Mouse (Mus musculus) hindbrain, embryonic 15.5 days (tissue): Measurements from ENCODE around the gene Mesd. TPM values are rescaled to one million over a fixed set of nuclear protein-coding genes. Genes with fewer than 3 reads are reported as not detected.

Experiments
- ATAC-seq: fragments of 200-750 bp; cut with Nextera tagmentation; 2 replicates; pipeline ENCODE4 v1.8.0; 2017; ENCODE audit warnings: low read depth, moderate number of reproducible peaks, moderate TSS enrichment; ENCODE audit not compliant: low FRiP score
- H3K27ac ChIP-seq: fragments of 300-500 bp; sonication (generic); replicated peaks from 2 replicates; pipeline ENCODE4 v1.5.1; 2015; ENCODE audit warnings: mild to moderate bottlenecking, inconsistent platforms
- H3K27me3 ChIP-seq: fragments of 300-500 bp; sonication (generic); 2 replicates; pipeline ENCODE4 v1.6.1; 2015; ENCODE audit warnings: control low read depth, inconsistent platforms
- H3K36me3 ChIP-seq: fragments of 300-500 bp; sonication (generic); 2 replicates; pipeline ENCODE4 v1.6.1; 2015; ENCODE audit warnings: control low read depth, inconsistent platforms
- H3K4me1 ChIP-seq: fragments of 300-500 bp; sonication (generic); replicated peaks from 2 replicates; pipeline ENCODE4 v1.6.1; 2015; ENCODE audit warnings: control low read depth, inconsistent platforms
- H3K4me2 ChIP-seq: fragments of 300-500 bp; sonication (generic); 2 replicates; pipeline ENCODE4 v1.6.1; 2015; ENCODE audit warnings: moderate library complexity, mild to moderate bottlenecking, inconsistent platforms
- H3K4me3 ChIP-seq: fragments of 300-500 bp; sonication (generic); 2 replicates; pipeline ENCODE4 v1.5.1; 2015; ENCODE audit warnings: mild to moderate bottlenecking, inconsistent platforms
- H3K9ac ChIP-seq: fragments of 300-500 bp; sonication (generic); 2 replicates; pipeline ENCODE4 v1.6.1; 2015; ENCODE audit warnings: inconsistent platforms
- H3K9me3 ChIP-seq: fragments of 300-500 bp; sonication (generic); 2 replicates; pipeline ENCODE4 v1.6.1; 2016; ENCODE audit warnings: control low read depth, inconsistent platforms
- WGBS: fragments of 180-500 bp; shearing (Covaris S2); methylation state at CpG from one replicate; pipeline ENCODE4 v1.1.7; 2015; 5-methylcytosine and 5-hydroxymethylcytosine counted together
- polyA plus RNA-seq: library from polyadenylated mRNA; unstranded; fragments of >200 nt; fragmentation: Nextera tagmentation; extraction: Ambion mirVana; gene quantifications from 2 replicates; pipeline ENCODE4 v1.2.1, GENCODE M21; 2015

Gene Mesd
- polyA plus RNA-seq, 1 experiment from 2014 or later = 67.1 TPM

DNA sequence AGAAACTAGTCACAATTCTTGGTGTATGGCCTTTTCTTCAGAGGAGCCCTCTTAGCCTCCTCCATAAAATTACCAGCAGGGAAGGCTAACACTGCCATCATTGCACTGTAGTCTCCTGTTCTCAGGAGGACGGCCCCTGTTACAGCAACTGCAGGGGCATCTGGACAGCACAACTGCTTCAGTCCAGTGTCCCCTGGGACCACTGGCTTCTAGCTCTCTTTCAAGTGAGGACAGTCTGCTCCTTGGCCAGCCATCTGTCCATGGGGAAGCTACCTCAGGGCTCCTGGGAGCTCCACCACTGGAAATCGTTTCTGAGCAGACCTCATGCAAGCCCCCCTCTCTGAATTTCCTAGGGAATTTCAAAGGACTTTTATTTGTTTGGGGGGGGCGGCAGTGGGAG, 16.3 kb downstream of the Mesd start:
- Histone ChIP-seq H3K27ac (no peak overlapping the region), H3K4me2 (no peak overlapping the region), H3K9ac (no peak overlapping the region), H3K36me3 (peaks cover 36% of the 10 kb centered on the region), H3K4me1 (no peaks in the 10 kb centered on the region), H3K4me3 (no peak overlapping the region), H3K9me3 (no peaks in the 10 kb centered on the region), H3K27me3 (no peaks in the 10 kb centered on the region)
- ATAC-seq = no peak
- WGBS = 82% methylated on average over 3 of the region's 3 CpGs

DNA sequence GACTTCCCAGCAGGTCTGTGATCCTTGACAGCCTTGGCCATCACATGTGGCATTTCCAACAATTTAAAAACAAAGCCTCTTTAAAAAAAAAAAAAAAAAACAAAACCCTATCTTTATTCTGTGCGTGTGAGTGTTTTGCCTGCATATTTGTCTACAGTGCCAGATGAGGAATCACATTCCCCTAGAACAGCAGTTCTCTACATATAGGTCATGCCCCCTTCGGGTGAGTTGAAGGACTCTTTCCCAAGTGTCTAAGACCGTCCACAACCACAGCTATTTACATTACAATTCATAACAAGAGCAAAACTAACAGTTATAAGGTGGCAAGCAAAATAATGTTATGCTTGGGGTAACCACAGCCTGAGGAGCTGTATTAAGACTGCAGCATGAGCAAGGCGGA, 17.2 kb downstream of the Mesd start:
- peaks cover 34% of the 10 kb centered on the region for H3K36me3 ChIP-seq
- H3K27ac ChIP-seq = no peak overlapping the region
- 85% methylated on average over 4 of the region's 4 CpGs for WGBS
- H3K9me3 ChIP-seq = no peaks in the 10 kb centered on the region
- H3K9ac ChIP-seq = no peak overlapping the region
- no peaks in the 10 kb centered on the region for H3K4me1 ChIP-seq
- no peak overlapping the region for H3K4me3 ChIP-seq
- H3K4me2 ChIP-seq = no peak overlapping the region
- no peaks in the 10 kb centered on the region for H3K27me3 ChIP-seq
- ATAC-seq = no peak

DNA sequence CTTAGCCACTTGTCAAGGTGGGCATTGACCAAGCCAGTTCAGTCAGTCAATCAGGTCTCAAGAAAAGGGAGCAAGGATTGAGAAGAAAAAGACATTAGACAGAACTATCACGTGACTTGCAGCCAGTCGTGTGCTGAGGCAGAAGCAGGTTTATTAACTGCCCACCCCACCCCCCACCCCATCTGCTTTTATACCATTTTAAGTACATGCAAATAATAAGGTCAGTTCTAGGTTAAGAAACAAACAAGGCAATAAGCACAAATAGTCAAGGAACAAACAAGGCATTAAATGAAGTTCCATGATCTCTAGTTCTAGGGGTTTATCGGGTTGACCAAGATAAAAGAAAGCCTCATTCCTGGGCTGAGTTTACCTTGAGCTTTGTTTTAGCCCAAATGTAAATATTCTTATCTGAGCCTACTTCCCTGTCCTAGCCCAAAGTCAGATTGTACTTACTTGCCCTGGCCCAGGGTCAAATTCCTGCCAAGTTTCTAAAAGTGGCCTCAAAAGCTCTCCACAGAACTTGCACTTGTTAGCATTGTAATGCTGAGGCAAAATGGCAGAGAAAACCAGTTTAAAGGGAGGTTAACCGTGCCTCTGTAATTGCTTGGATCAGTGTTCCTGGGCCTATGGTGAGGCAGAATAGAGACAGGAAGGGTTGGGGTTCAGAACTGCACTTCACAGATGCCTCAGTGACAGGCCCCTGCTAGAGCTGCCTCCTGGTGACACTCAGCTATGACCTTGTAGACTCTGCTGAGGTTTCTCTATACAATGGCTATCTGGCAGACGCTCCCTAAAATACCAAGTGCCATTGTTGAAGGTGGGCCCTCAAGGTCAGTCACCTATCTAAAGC, 18.3 kb downstream of the Mesd start:
- no peak overlapping the region for H3K4me2 ChIP-seq
- H3K27me3 ChIP-seq = no peaks in the 10 kb centered on the region
- H3K9me3 ChIP-seq = no peaks in the 10 kb centered on the region
- H3K27ac ChIP-seq = no peak overlapping the region
- H3K9ac ChIP-seq = no peak overlapping the region
- 77% methylated on average over 5 of the region's 5 CpGs for WGBS
- H3K4me3 ChIP-seq = no peak overlapping the region
- no peaks in the 10 kb centered on the region for H3K4me1 ChIP-seq
- no peak for ATAC-seq
- peaks cover 30% of the 10 kb centered on the region for H3K36me3 ChIP-seq

GRCm38 (mm10) chr7:83904831-83905230, 20.6 kb downstream of the Mesd start:
- Histone ChIP-seq H3K4me2 (no peak overlapping the region), H3K27me3 (no peaks in the 10 kb centered on the region), H3K4me3 (no peak overlapping the region), H3K4me1 (no peaks in the 10 kb centered on the region), H3K36me3 (peaks cover 8% of the 10 kb centered on the region), H3K9ac (no peak overlapping the region), H3K9me3 (no peaks in the 10 kb centered on the region), H3K27ac (no peak overlapping the region)
- WGBS = 90% methylated on average over 3 of the region's 3 CpGs
- no peak for ATAC-seq

- H3K4me2 ChIP-seq = no peak overlapping the region
Observed at GRCm38 (mm10) chr7:83911909-83912308, 27.6 kb downstream of the Mesd start.

DNA sequence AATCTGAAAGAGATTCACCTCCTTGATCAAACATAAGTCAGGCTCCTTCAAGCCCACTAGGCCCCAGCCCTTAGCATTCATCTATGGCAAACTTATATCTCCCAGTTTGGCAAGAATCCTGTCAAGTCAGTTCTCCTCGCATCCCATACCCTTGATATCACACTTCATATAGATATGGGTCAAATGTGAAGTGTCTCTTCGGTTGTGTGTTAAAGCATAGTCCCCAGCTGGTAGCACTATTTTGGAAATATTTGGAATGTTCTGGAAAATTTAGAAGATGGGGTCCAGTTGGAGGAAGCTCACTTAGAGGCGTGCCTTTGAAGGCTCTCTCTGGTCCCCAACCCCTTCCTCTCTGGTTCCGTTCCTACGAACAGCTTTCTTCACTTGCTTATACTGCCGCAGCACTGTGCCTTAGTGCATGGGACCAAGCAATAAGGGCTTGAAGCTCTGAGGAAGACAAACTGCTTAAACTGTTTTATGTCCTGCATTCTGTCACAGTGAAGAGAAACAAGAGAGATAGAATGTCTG, 29.2 kb downstream of the Mesd start:
- no peak overlapping the region for H3K9ac ChIP-seq
- no peaks in the 10 kb centered on the region for H3K36me3 ChIP-seq
- H3K4me1 ChIP-seq = no peaks in the 10 kb centered on the region
- no peak for ATAC-seq
- no peak overlapping the region for H3K4me3 ChIP-seq
- H3K4me2 ChIP-seq = no peak overlapping the region
- no peak overlapping the region for H3K27ac ChIP-seq
- no peaks in the 10 kb centered on the region for H3K27me3 ChIP-seq
- 94% methylated on average over 6 of the region's 6 CpGs for WGBS
- no peaks in the 10 kb centered on the region for H3K9me3 ChIP-seq

More at GRCm38 (mm10) chr7:83911909-83912308, 27.6 kb downstream of the Mesd start:
- no peaks in the 10 kb centered on the region for H3K36me3 ChIP-seq
- no peak overlapping the region for H3K27ac ChIP-seq
- H3K4me1 ChIP-seq = no peaks in the 10 kb centered on the region
- WGBS = 89% methylated on average over 3 of the region's 3 CpGs
- no peaks in the 10 kb centered on the region for H3K9me3 ChIP-seq
- no peak for ATAC-seq
- H3K27me3 ChIP-seq = no peaks in the 10 kb centered on the region
- no peak overlapping the region for H3K4me3 ChIP-seq
- no peak overlapping the region for H3K9ac ChIP-seq

DNA sequence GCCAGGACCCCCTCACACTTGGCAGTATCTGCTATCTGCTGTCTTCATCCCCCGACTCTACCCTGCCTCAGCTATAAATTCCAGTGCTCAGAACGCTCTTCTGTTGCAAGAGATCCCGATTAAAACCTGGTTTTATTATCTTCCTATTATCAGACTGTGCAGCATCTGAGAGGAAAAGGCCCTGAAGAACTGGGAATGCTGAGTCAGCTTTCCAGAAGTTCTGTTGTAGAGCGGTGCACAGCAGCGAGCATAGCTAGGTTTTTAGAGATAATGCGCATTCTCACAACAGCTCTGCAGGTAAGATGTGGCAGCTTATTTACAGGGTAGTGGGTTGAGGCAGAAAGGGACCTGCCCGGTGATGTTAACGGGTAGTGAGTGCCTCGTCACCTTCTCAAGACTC, 29.7 kb downstream of the Mesd start:
- H3K9ac ChIP-seq = no peak overlapping the region
- ATAC-seq = peak; percentile 15; the same call in 1 of the 2 replicates
- H3K9me3 ChIP-seq = no peaks in the 10 kb centered on the region
- H3K27ac ChIP-seq = no peak overlapping the region
- H3K4me1 ChIP-seq = no peaks in the 10 kb centered on the region
- no peaks in the 10 kb centered on the region for H3K36me3 ChIP-seq
- H3K4me3 ChIP-seq = no peak overlapping the region
- H3K4me2 ChIP-seq = no peak overlapping the region
- WGBS = 79% methylated on average over 9 of the region's 9 CpGs
- H3K27me3 ChIP-seq = no peaks in the 10 kb centered on the region

DNA sequence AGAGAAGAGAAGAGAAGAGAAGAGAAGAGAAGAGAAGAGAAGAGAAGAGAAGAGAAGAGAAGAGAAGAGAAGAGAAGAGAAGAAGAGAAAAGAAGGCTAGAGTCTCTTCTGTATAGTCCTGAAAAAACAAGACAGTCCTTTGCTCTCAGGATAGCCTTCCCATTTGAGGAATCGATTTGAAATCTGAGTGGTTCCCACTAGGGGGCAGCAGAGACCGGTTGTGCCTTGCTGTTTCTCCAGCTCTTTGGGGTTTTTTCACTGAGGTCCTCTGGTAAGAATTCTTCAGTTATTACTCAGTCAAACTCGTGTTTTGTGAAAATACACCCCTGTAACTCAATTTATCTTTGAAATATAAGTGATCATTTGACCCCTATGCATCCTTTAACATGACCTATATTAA, 30.3 kb downstream of the Mesd start:
- ATAC-seq = peak; percentile 66; the same call in 1 of the 2 replicates
- no peaks in the 10 kb centered on the region for H3K36me3 ChIP-seq
- no peak overlapping the region for H3K9ac ChIP-seq
- no peaks in the 10 kb centered on the region for H3K27me3 ChIP-seq
- no peak overlapping the region for H3K4me3 ChIP-seq
- no peak overlapping the region for H3K27ac ChIP-seq
- WGBS = 0% methylated on average over 3 of the region's 3 CpGs
- H3K4me2 ChIP-seq = no peak overlapping the region
- no peaks in the 10 kb centered on the region for H3K9me3 ChIP-seq
- H3K4me1 ChIP-seq = no peaks in the 10 kb centered on the region

DNA sequence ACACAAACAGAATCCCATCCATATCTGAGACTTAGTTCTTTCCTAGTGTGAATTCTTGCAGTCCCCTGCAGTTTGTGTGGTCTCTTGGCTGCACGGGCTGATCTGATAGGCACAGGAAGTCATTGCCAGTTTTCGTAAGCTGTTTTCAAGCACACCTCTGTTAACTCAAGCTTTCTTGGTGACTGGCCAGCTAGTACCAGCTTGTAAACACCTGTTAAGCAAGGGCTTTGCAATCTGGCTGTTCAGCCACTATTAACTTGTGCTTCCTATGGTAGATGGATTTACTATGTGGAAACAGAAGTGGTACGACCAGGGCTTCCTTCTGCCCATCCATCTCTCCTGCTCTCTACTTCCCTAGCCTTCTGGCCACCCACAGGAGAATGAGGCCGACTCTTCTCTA, 36.0 kb downstream of the Mesd start:
- no peak overlapping the region for H3K4me3 ChIP-seq
- H3K9me3 ChIP-seq = no peaks in the 10 kb centered on the region
- H3K9ac ChIP-seq = no peak overlapping the region
- H3K36me3 ChIP-seq = no peaks in the 10 kb centered on the region
- 80% methylated on average over 4 of the region's 4 CpGs for WGBS
- ATAC-seq = no peak
- no peaks in the 10 kb centered on the region for H3K4me1 ChIP-seq
- no peak overlapping the region for H3K27ac ChIP-seq
- H3K27me3 ChIP-seq = no peaks in the 10 kb centered on the region
- H3K4me2 ChIP-seq = no peak overlapping the region

GRCm38 (mm10) chr7:83921637-83922036, 37.4 kb downstream of the Mesd start:
- no peak for ATAC-seq
- H3K9ac ChIP-seq = no peak overlapping the region
- H3K4me1 ChIP-seq = no peaks in the 10 kb centered on the region
- no peak overlapping the region for H3K27ac ChIP-seq
- H3K36me3 ChIP-seq = no peaks in the 10 kb centered on the region
- no peaks in the 10 kb centered on the region for H3K9me3 ChIP-seq
- H3K4me2 ChIP-seq = no peak overlapping the region
- H3K4me3 ChIP-seq = no peak overlapping the region
- H3K27me3 ChIP-seq = no peaks in the 10 kb centered on the region
- 56% methylated on average over 3 of the region's 3 CpGs for WGBS

DNA sequence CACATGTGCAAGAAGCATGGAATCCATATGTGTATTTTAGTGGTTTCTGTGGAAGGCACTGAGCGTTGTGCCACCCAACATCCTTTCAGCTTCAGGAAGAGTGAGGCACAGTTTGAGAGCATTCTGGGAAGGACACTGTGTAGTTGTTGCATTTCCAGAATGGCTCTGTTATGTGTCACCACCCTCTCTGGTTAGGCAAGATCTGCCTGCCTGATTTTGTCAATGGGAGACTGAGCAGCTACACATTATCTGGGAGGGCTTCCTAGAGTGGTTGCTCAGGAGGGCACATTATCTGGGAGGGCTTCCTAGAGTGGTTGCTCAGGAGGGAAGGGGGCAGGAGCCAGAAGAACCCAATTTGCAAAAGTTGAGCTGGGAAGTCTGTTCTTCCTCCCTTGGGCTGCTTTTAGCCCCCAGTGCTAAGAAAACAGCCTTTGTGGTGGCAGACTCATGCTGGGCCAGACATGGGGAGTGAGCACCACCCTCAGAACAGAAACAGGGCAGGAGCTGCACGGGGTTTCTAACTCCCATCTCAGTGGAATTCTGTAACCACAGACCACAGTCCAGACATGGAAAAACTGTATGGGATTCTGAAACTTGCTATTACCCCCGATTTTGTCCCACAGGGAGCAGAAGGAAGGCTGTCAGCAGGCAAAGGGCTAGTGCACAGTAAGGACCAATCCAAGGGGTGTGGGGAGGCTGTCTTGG, 54.9 kb downstream of the Mesd start:
- Histone ChIP-seq H3K27ac (no peak overlapping the region), H3K4me1 (no peaks in the 10 kb centered on the region), H3K36me3 (no peaks in the 10 kb centered on the region), H3K27me3 (no peaks in the 10 kb centered on the region), H3K4me3 (no peak overlapping the region), H3K4me2 (no peak overlapping the region), H3K9me3 (no peaks in the 10 kb centered on the region), H3K9ac (no peak overlapping the region)
- no peak for ATAC-seq
- WGBS = 70% methylated on average over 3 of the region's 3 CpGs

- no peak for ATAC-seq
Observed at GRCm38 (mm10) chr7:83940136-83940535, 55.9 kb downstream of the Mesd start.

More at GRCm38 (mm10) chr7:83940136-83940535, 55.9 kb downstream of the Mesd start:
- H3K4me1 ChIP-seq = no peaks in the 10 kb centered on the region
- H3K4me2 ChIP-seq = no peak overlapping the region
- no peaks in the 10 kb centered on the region for H3K36me3 ChIP-seq
- 86% methylated on average over 2 of the region's 2 CpGs for WGBS
- H3K4me3 ChIP-seq = no peak overlapping the region
- no peaks in the 10 kb centered on the region for H3K27me3 ChIP-seq
- H3K9me3 ChIP-seq = no peaks in the 10 kb centered on the region
- H3K27ac ChIP-seq = no peak overlapping the region
- H3K9ac ChIP-seq = no peak overlapping the region
